Mouse (Mus musculus) mesoderm, embryonic 11.5 days (tissue): ENCODE results near the gene Smim23.

Source experiments
- DNase-seq: peaks from one replicate; pipeline ENCODE4 v3.0.0-alpha.2; 2012; ENCODE audit warnings: low read depth, low spot score

Gene Smim23

DNA sequence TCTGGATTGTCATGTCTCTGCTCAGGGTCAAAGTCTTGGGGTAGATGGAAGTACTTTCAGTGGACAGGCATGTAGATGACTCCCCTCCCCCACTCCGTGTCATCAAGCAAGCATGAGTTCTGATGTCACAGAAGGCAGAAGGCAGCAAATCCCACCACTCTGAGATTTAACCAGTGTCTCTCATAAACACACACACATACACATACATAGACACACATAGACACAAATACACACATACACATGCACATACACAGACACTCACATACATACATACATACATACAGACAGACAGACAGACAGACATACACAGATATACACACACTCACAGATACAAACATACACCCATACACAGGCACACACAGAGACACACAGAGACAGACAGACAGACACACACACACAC is at the start of gene Smim23:
TSS of gene Smim23 (minus strand) at position 101 of the 400 bp plus-strand sequence.
- no peak for DNase-seq

GRCm38 (mm10) chr11:32868619-32869383 is 44.4 kb upstream of the Smim23 start:
- DNase-seq = no peak

GRCm38 (mm10) chr11:32864615-32865014 is 40.2 kb upstream of the Smim23 start:
- no peak for DNase-seq

DNA sequence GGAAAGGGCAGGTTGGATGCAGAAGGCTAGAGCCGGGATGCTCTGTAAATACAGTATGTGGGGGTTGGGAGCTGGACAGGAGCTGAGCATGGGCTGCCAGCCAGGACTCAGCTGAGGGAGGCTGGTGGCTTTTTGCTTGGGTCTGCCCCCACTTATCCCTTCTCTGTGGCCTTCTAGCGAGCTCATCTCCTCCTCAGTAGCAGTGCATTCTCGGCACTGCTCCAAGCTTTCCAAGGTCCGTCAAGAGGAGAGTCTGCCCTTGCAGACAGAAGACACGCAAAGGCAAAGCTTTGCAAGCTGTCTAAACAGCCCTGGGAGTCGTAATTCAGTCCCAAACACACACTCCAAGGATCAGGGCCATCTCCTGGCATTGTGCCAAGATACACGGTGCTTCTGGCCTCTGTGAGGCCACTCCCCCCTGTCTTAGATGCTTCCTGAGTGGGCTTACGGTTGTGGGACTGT is 33.0 kb upstream of the Smim23 start:
- DNase-seq = peak; percentile 81

- no peak for DNase-seq
Observed at GRCm38 (mm10) chr11:32846682-32847222, 22.3 kb upstream of the Smim23 start.

DNA sequence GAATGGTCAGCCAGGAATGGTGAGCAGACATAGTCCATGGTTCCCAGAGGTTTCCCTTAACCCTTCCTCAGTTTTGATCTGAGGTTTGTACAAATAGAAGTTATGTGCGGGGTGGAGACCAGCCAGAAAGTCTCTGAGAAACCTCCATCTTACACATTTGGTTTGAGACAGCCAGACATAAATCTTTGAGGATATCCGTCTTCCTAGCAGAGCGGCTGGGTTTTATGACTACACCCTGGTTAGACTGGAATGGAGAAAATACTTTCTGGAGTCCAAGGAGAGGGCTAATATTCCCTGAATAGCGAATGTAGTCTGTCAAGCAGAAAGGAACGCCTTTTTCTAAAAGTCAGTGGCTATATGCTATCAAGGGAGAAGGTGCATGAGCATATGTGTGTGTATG is 16.8 kb upstream of the Smim23 start:
- DNase-seq = no peak

DNA sequence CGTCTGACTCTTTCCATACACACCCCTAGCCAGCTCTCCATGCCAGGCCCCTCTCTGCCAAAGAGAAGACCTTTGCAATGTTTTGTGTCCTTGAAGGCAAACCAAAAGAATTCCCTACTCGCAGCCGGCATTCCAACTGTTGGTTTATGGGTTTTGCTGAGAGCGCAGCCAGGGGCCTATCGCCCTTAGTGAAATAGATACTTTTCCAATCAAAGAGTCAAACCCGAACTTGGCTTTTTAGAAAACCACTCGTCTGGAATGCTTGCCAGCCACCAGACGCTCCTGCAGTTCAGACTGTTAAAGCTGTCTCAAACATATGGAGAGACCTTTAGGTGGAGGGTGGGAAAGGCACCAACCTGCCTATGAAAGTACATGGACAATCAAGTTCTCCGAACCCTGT is 15.9 kb upstream of the Smim23 start:
- DNase-seq = no peak

- no peak for DNase-seq
Observed at GRCm38 (mm10) chr11:32835022-32835421, 10.6 kb upstream of the Smim23 start.

GRCm38 (mm10) chr11:32834367-32834918 is 10.0 kb upstream of the Smim23 start:
- DNase-seq = peak; percentile 65

GRCm38 (mm10) chr11:32817566-32817965 is 6.8 kb downstream of the Smim23 start:
- DNase-seq = no peak

- DNase-seq = no peak
Observed at GRCm38 (mm10) chr11:32814286-32814685, 10.1 kb downstream of the Smim23 start.

- DNase-seq = no peak
Observed at GRCm38 (mm10) chr11:32809091-32809490, 15.3 kb downstream of the Smim23 start.

- DNase-seq = peak; percentile 59
Observed at GRCm38 (mm10) chr11:32805958-32806357, 18.4 kb downstream of the Smim23 start.

DNA sequence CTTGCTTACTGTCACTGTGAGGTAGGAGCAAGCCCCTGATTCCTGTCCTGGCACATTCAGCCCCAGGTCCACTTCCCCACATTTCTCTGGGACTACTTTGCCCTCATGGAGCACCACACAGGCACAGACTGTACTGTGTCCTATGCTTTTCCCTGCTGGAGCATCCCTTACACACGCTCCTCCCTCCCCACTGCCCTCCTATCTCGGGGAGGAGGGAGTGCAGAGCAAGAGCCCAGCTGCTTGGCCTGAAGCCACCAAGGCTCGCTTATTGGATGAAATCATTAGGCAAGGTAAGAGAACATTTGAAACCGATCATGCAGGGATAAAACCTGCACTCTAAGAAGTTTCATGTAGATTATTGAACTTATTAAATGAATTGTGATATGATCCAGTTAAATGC is 20.7 kb downstream of the Smim23 start:
- DNase-seq = no peak

DNA sequence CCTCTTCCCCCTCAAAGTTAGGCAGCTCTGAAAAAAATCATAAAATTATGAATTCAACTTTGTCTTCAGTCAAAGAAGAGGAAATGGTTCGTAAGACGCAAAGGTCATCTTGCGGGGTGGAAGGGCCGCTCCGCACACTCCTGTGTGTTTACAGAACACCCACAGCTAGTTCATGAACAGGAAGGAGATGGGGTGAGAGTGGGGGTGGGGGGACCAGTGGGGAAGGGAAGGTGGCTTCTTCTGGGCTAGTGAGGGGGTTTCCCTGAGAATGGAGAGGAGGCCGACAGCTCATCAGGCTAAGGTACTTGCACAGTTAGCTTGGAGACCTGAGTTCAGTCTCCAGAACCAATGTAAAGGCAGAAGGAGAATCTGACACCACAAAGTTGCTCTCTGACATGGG is 22.7 kb downstream of the Smim23 start:
- no peak for DNase-seq

- peak; percentile 57 for DNase-seq
Observed at GRCm38 (mm10) chr11:32800929-32801375, 23.5 kb downstream of the Smim23 start.

GRCm38 (mm10) chr11:32798445-32798844 is 26.0 kb downstream of the Smim23 start:
- DNase-seq = no peak

GRCm38 (mm10) chr11:32794759-32795445 is 29.5 kb downstream of the Smim23 start:
- no peak for DNase-seq

DNA sequence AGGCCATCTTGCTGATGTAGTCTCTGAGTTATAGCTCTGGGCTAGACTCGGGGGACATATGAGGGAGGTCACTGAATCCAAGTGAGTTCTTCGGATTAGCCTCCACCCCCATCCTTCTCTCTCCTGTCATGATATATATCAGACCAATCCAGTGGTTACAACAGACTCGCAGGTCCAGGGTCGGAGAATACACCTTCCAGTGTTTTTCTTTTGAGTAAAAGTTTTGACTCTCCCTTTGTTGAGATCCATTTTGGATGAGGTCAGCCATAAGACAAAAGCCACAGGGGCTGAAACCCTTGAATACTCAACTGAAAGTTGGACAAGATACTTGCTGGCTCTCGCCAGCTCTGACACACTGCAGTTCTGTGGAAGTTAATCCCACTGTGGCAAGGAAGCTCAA is 38.2 kb downstream of the Smim23 start:
- DNase-seq = no peak

- no peak for DNase-seq
Observed at GRCm38 (mm10) chr11:32785591-32786147, 38.7 kb downstream of the Smim23 start.

- no peak for DNase-seq
Observed at GRCm38 (mm10) chr11:32782724-32783123, 41.7 kb downstream of the Smim23 start.
